Mouse (Mus musculus) bone marrow, adult 2 months (tissue): ENCODE data around the gene Tprn.

ENCODE experiments used
- CTCF ChIP-seq: fragments of 200-500 bp; IDR thresholded peaks from 2 replicates; pipeline ENCODE4 v1.5.1; 2011; ENCODE audit warnings: low read length, control low read depth; ENCODE audit not compliant: control insufficient read depth, insufficient read depth
- POLR2A ChIP-seq: fragments of 200-500 bp; IDR thresholded peaks from 2 replicates; pipeline ENCODE4 v1.6.1; 2011; ENCODE audit warnings: low read depth, mild to moderate bottlenecking, control low read depth, low read length, borderline replicate concordance; ENCODE audit not compliant: control insufficient read depth

DNA sequence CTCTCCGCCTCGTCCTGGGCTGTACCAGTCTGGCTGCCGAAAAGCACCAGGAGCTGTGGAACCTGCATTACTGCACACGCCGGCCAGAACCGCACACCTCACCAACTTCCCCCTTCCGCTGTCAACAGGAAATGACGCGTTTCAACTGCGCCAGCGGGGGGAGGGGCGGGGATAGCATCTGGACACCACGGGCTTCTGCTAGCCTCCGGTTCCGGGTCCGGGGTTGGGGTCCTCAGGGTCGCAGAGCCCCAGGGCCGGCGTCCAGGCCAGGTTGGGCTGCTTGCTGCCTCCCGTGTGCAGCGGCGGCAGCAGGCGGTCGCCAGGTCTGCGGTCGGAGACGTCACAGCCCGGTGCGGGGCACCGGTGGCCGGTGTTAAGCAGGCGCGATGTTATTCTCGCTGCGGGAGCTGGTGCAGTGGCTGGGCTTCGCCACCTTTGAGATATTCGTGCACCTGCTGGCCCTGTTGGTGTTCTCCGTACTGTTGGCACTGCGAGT, 7.1 kb upstream of the Tprn start, which contains the start of gene Tmem203:
- no peak for TF ChIP-seq CTCF
- TF ChIP-seq POLR2A = peak; percentile 71; the same call in 1 of the 2 replicates
